Mouse (Mus musculus) lung, postnatal 0 days (tissue): ENCODE measurements around the gene Ap2b1. TPM values are rescaled to one million over a fixed set of nuclear protein-coding genes. Genes with fewer than 3 reads are reported as not detected.

Source experiments
- ATAC-seq: fragments of 200-750 bp; cut with Nextera tagmentation; 2 replicates; pipeline ENCODE4 v1.8.0; 2017; ENCODE audit warnings: moderate library complexity
- DNase-seq: peaks from one replicate; pipeline ENCODE4 v3.0.0-alpha.2; 2016; ENCODE audit warnings: low spot score
- H3K27ac ChIP-seq: fragments of 300-500 bp; sonication (generic); 2 replicates; pipeline ENCODE4 v1.5.1; 2014; ENCODE audit warnings: antibody characterized with exemption, mild to moderate bottlenecking, low read length, mixed read lengths
- H3K27me3 ChIP-seq: fragments of 300-500 bp; sonication (generic); replicated peaks from 2 replicates; pipeline ENCODE4 v1.6.1; 2014; ENCODE audit warnings: low read length, mixed read lengths; ENCODE audit not compliant: insufficient read depth
- H3K36me3 ChIP-seq: fragments of 300-500 bp; sonication (generic); 2 replicates; pipeline ENCODE4 v1.6.1; 2014; ENCODE audit warnings: low read length, mixed read lengths; ENCODE audit not compliant: insufficient read depth
- H3K4me1 ChIP-seq: fragments of 300-500 bp; sonication (generic); 2 replicates; pipeline ENCODE4 v1.6.1; 2014; ENCODE audit warnings: antibody characterized with exemption, low read depth, low read length, mixed read lengths; ENCODE audit not compliant: insufficient read depth
- H3K4me2 ChIP-seq: fragments of 300-500 bp; sonication (generic); replicated peaks from 2 replicates; pipeline ENCODE4 v1.6.1; 2014; ENCODE audit warnings: low read depth, mild to moderate bottlenecking, low read length, moderate library complexity, mixed read lengths
- H3K4me3 ChIP-seq: fragments of 300-500 bp; sonication (generic); 2 replicates; pipeline ENCODE4 v1.5.1; 2014; ENCODE audit warnings: low read depth, low read length
- H3K9ac ChIP-seq: fragments of 300-500 bp; sonication (generic); replicated peaks from 2 replicates; pipeline ENCODE4 v1.6.1; 2014; ENCODE audit warnings: low read depth, mild to moderate bottlenecking
- H3K9me3 ChIP-seq: fragments of 300-500 bp; sonication (generic); 2 replicates; pipeline ENCODE4 v1.6.1; 2016; ENCODE audit warnings: low read length, mixed read lengths
- CTCF ChIP-seq: IDR thresholded peaks from 2 replicates; pipeline ENCODE4 v1.5.1; 2016; ENCODE audit warnings: antibody characterized with exemption, mild to moderate bottlenecking
- EP300 ChIP-seq: IDR thresholded peaks from 2 replicates; pipeline ENCODE4 v1.6.1; 2016; ENCODE audit warnings: antibody characterized with exemption, mild to moderate bottlenecking, control low read depth
- WGBS: fragments of 180-500 bp; shearing (Covaris S2); extraction: QIAGEN DNeasy Blood & Tissue Kit; methylation state at CpG from one replicate; pipeline ENCODE4 v1.1.7; 2014; 5-methylcytosine and 5-hydroxymethylcytosine counted together
- polyA plus RNA-seq: library from polyadenylated mRNA; unstranded; fragments of >200 nt; fragmentation: Nextera tagmentation; extraction: Ambion mirVana; gene quantifications from 2 replicates; pipeline ENCODE4 v1.2.1, GENCODE M21; 2015

Gene Ap2b1
- polyA plus RNA-seq, 1 experiment from 2014 or later: 26.5 TPM

- DNase-seq (peak; percentile 18), ATAC-seq (no peak)
- Histone ChIP-seq H3K36me3 (no peaks in the 10 kb centered on the region), H3K9me3 (no peaks in the 10 kb centered on the region), H3K9ac (no peak overlapping the region), H3K4me2 (no peak overlapping the region), H3K27ac (no peak overlapping the region), H3K4me3 (no peak overlapping the region), H3K27me3 (peaks cover 16% of the 10 kb centered on the region), H3K4me1 (peaks cover 25% of the 10 kb centered on the region)
- 67% methylated on average over 10 of the region's 10 CpGs for WGBS
- no peak for TF ChIP-seq EP300
- TF ChIP-seq CTCF: no peak
These were observed 148.8 kb downstream of the Ap2b1 start for GRCm38 (mm10) chr11:83447612-83448011.

DNA sequence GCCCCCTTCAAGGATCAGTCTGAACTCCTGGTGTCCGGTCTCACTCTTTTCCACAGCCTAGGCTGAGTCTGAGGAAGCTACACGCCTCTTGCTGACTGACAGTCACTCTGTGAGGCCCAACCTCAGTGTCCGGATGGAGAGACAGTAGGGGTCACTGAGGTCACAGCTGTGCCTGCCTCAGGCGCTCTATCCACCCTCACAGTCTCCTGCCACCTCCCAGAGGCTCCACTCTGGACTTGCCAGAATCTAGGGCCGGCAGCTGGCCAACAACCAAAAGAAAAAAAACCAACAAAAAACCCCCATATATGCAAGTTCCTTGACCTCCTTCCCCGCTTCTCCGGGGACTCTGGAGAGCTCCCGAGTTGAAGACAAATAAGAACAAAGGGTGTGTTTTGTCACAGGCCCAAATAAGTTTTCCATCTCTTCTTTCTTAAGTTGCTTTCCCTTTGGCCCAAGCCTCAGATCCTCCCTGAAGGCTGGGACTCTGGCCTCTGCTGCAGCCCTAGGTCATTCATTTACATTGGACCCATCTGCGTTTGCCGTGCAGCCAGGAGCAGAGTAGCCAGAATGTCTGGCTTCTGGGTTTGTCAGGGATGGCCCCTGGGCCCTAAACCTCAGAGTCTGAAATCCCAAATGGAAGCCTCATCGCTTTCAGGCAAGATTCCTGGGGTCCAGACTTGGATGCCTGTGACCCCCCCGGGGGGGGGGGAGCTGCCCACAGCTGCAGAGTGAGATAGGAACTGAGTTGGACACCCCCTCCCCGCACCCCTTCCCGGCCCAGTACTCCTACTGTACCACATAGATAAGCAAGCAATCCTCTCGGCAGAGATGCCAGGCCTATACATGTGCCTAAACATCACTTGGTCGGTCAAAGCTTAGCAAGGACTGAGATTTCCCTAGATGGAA is 149.4 kb downstream of the Ap2b1 start:
- ATAC-seq: peak; percentile 61
- no peaks in the 10 kb centered on the region for H3K9me3 ChIP-seq
- DNase-seq: peak; percentile 60
- H3K27me3 ChIP-seq: peaks cover 11% of the 10 kb centered on the region; the same call in 1 of the 2 replicates
- no peak overlapping the region for H3K9ac ChIP-seq
- no peak overlapping the region for H3K4me3 ChIP-seq
- no peaks in the 10 kb centered on the region for H3K36me3 ChIP-seq
- 22% methylated on average over 16 of the region's 16 CpGs for WGBS
- H3K27ac ChIP-seq: peak overlapping the region; percentile 32; the same call in 1 of the 2 replicates
- no peak for TF ChIP-seq CTCF
- H3K4me2 ChIP-seq: no peak overlapping the region
- peaks cover 25% of the 10 kb centered on the region for H3K4me1 ChIP-seq

DNA sequence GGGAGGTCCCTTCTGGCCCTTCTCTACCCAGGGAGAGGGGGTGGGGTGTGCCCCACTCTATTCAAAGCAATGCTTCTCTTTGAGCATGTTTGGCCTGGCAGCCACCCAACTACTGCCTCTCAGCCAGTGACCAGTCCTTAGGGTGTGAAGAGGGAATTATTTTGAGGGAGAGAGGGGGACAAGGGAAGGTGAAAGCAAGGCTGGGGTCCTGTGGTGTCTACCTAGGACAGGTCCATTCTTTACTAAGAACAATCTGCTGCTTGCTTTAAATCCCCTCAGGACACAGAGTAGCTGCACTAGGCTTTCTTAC is 150.1 kb downstream of the Ap2b1 start:
- H3K36me3 ChIP-seq: no peaks in the 10 kb centered on the region
- peaks cover 8% of the 10 kb centered on the region; the same call in 1 of the 2 replicates for H3K27me3 ChIP-seq
- TF ChIP-seq EP300 (no peak), CTCF (no peak)
- no peak overlapping the region for H3K9ac ChIP-seq
- DNase-seq: peak; percentile 77
- H3K27ac ChIP-seq: 0 out of 2 replicates have a peak overlapping the region, but pooled peaks have one; percentile 32
- ATAC-seq: peak; percentile 71
- no peak overlapping the region for H3K4me3 ChIP-seq
- no peak overlapping the region for H3K4me2 ChIP-seq
- peaks cover 25% of the 10 kb centered on the region for H3K4me1 ChIP-seq
- no peaks in the 10 kb centered on the region for H3K9me3 ChIP-seq

DNA sequence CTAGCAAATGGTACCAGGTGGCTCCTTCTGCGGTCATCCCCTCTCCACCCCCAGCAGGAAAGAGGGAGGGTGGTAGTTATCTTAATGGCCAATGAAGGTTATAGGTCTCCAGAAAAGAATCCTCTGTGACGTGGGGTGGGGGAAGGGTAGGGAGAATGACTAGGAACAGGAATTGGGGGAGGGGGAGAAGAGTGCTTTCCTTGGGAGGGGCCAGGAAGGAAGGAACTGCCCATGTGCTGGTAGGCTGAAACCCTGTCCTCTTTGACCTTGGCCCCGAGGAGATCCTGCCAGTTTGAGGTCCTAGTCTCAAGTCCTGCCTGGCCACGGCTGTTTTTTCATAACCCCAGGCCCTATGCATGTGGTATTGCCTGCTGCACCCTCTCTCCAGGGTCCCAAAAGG is 150.5 kb downstream of the Ap2b1 start:
- DNase-seq (peak; percentile 49), ATAC-seq (peak; percentile 46)
- TF ChIP-seq CTCF (no peak), EP300 (peak; percentile 18; the same call in 1 of the 2 replicates)
- H3K9ac ChIP-seq: no peak overlapping the region
- H3K36me3 ChIP-seq: no peaks in the 10 kb centered on the region
- no peak overlapping the region for H3K4me2 ChIP-seq
- H3K27ac ChIP-seq: 0 out of 2 replicates have a peak overlapping the region, but pooled peaks have one; percentile 32
- H3K4me3 ChIP-seq: no peak overlapping the region
- H3K27me3 ChIP-seq: peaks cover 5% of the 10 kb centered on the region; the same call in 1 of the 2 replicates
- WGBS: 26% methylated on average over 4 of the region's 4 CpGs
- no peaks in the 10 kb centered on the region for H3K9me3 ChIP-seq
- H3K4me1 ChIP-seq: peaks cover 28% of the 10 kb centered on the region

- Histone ChIP-seq H3K9me3 (no peaks in the 10 kb centered on the region), H3K9ac (no peak overlapping the region), H3K36me3 (no peaks in the 10 kb centered on the region), H3K4me2 (no peak overlapping the region), H3K4me3 (no peak overlapping the region), H3K27ac (no peak overlapping the region), H3K27me3 (0 out of 2 replicates have a peak, but pooled peaks cover under 1% of the 10 kb centered on the region), H3K4me1 (peaks cover 37% of the 10 kb centered on the region)
- 32% methylated on average over 1 of the region's 1 CpGs for WGBS
- ATAC-seq (no peak), DNase-seq (no peak)
- no peak for TF ChIP-seq CTCF
- no peak for TF ChIP-seq EP300
These were observed 151.7 kb downstream of the Ap2b1 start for GRCm38 (mm10) chr11:83450550-83450949.

GRCm38 (mm10) chr11:83451281-83451680 is 152.5 kb downstream of the Ap2b1 start:
- peaks cover 37% of the 10 kb centered on the region for H3K4me1 ChIP-seq
- no peak overlapping the region for H3K4me2 ChIP-seq
- WGBS: 86% methylated on average over 10 of the region's 10 CpGs
- TF ChIP-seq CTCF: no peak
- TF ChIP-seq EP300: no peak
- H3K9me3 ChIP-seq: no peaks in the 10 kb centered on the region
- H3K27ac ChIP-seq: no peak overlapping the region
- H3K36me3 ChIP-seq: no peaks in the 10 kb centered on the region
- DNase-seq (no peak), ATAC-seq (no peak)
- no peak overlapping the region for H3K4me3 ChIP-seq
- no peaks in the 10 kb centered on the region for H3K27me3 ChIP-seq
- H3K9ac ChIP-seq: no peak overlapping the region
